ENCODE assay signal across 24 mouse cellular contexts in the genomic region with DNA sequence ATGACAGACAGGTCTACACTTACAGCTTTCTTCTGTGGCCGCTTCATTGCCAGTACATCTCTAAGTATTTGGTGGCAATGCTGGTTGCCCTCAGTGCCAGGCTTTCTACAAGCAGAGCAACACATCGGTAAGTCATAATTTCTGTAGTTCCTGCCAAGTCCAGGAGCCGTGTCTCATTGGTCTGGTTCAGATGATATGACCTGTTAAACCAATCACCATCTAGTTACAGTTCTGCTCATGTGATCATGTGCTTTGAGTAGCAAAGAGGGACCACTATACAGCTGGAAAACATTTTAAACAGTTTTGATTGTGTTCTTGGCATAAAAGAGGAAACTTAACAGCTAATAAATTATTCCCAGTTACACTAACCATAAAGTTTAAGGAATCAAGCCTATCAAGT. TPM values are rescaled to one million over a fixed set of nuclear protein-coding genes. Genes with fewer than 3 reads are reported as not detected.
DNase-seq lines count a peak whose midpoint lies in the region; ATAC-seq and TF ChIP-seq lines count a peak whose summit lies in the region.
"Had no signal": no experiment of that assay in that cellular context is flagged by ENCODE, and none has a peak within 500 bp of the region (broad histone marks: within the 10 kb centered on the region; RNA-seq: fewer than 3 reads in every experiment).

No protein-coding gene starts in this region.

- TF ChIP-seq CTCF in lung, adult 2 months (IDR thresholded peaks at IDR 0.05; ENCODE audit: insufficient read depth, low read length): no peak

- no peak overlapping the region for H3ac ChIP-seq in myocyte (ENCODE audit: control insufficient read depth, insufficient read length)

- H3K4me2 ChIP-seq in limb, embryonic 14.5 days (replicated peaks; ENCODE audit: low read depth, low read length, severe bottlenecking): no peak overlapping the region
- H3K4me2 ChIP-seq in lung, embryonic 15.5 days: no peak overlapping the region
- H3K4me2 ChIP-seq in myocyte (ENCODE audit: low read depth): no peak overlapping the region
- H3K4me2 ChIP-seq: heart, embryonic 11.5 days; hindbrain, embryonic 13.5 days; midbrain, embryonic 15.5 days had no signal

- H3K79me2 ChIP-seq in myocyte (ENCODE audit: control insufficient read depth, insufficient read depth): peaks cover 10% of the 10 kb centered on the region

- no peak for DNase-seq in limb, embryonic 14.5 days (ENCODE audit: low spot score)
- no peak for DNase-seq in limb, embryonic 10.5 days (ENCODE audit: low spot score)
- DNase-seq in lung, adult 2 months: no peak
- peak; percentile 45 for DNase-seq in NIH3T3 (ENCODE audit: low read depth)
- DNase-seq in embryo, embryonic 11 days: no peak
- DNase-seq: adrenal gland, postnatal 10 days; cerebellum, postnatal 14 days; gastrocnemius, postnatal 14 days; heart, postnatal 4 days; kidney, adult 9 months; kidney, postnatal 14 days; layer of hippocampus, adult 9-11 months; lung, postnatal 10 days; spleen, adult 18-20 months; thymus, postnatal 14 days had no signal

- no peak overlapping the region for H3K4me3 ChIP-seq in limb, embryonic 14.5 days (replicated peaks; ENCODE audit: low read length)
- no peak overlapping the region for H3K4me3 ChIP-seq in limb, embryonic 10.5 days
- H3K4me3 ChIP-seq in lung, embryonic 15.5 days: no peak overlapping the region
- H3K4me3 ChIP-seq in lung, adult 2 months (replicated peaks; ENCODE audit: extremely low read depth, low read depth, low read length): no peak overlapping the region
- H3K4me3 ChIP-seq in myocyte: no peak overlapping the region
- H3K4me3 ChIP-seq: embryonic facial prominence, embryonic 15.5 days; hindbrain, embryonic 13.5 days; midbrain, embryonic 10.5 days; midbrain, embryonic 15.5 days had no signal

- no peak for TF ChIP-seq POLR2A in limb, embryonic 14.5 days (IDR thresholded peaks at IDR 0.05; ENCODE audit: borderline replicate concordance, extremely low read depth, insufficient read depth, insufficient read length)
- no peak for TF ChIP-seq POLR2A in lung, adult 2 months (IDR thresholded peaks at IDR 0.05; ENCODE audit: borderline replicate concordance, extremely low read depth, low read depth, low read length)
- TF ChIP-seq POLR2A in myocyte (IDR thresholded peaks at IDR 0.05; ENCODE audit: insufficient read length, low read depth): no peak

- ATAC-seq in limb, embryonic 14.5 days (ENCODE audit: low FRiP score, low read depth): peak; percentile 67
- peak; percentile 68; the same call in 1 of the 2 replicates for ATAC-seq in lung, embryonic 15.5 days (ENCODE audit: borderline replicate concordance, extremely low read depth, low FRiP score, low TSS enrichment)
- ATAC-seq: CD4-positive, CD25-positive, alpha-beta regulatory T cell, adult 4 months had no signal

- peaks cover 5% of the 10 kb centered on the region; the same call in 1 of the 2 replicates for H3K4me1 ChIP-seq in limb, embryonic 14.5 days (ENCODE audit: control insufficient read depth, insufficient read depth, low read length)
- peaks cover 25% of the 10 kb centered on the region for H3K4me1 ChIP-seq in limb, embryonic 10.5 days
- peaks cover 21% of the 10 kb centered on the region for H3K4me1 ChIP-seq in lung, embryonic 15.5 days
- peaks cover 4% of the 10 kb centered on the region; the same call in 1 of the 2 replicates for H3K4me1 ChIP-seq in lung, adult 2 months (ENCODE audit: control insufficient read depth, insufficient read depth, low read length)

- H3K27ac ChIP-seq in limb, embryonic 14.5 days (replicated peaks; ENCODE audit: low read depth, low read length): no peak overlapping the region
- H3K27ac ChIP-seq in limb, embryonic 10.5 days: no peak overlapping the region
- no peak overlapping the region for H3K27ac ChIP-seq in lung, embryonic 15.5 days
- H3K27ac ChIP-seq: embryonic facial prominence, embryonic 10.5 days; embryonic facial prominence, embryonic 15.5 days; hindbrain, embryonic 13.5 days; midbrain, embryonic 10.5 days; midbrain, embryonic 15.5 days had no signal

- H3K9ac ChIP-seq in limb, embryonic 14.5 days (ENCODE audit: low read depth, low read length, severe bottlenecking): no peak overlapping the region
- no peak overlapping the region for H3K9ac ChIP-seq in lung, embryonic 15.5 days
- H3K9ac ChIP-seq: embryonic facial prominence, embryonic 15.5 days; hindbrain, embryonic 13.5 days; midbrain, embryonic 15.5 days had no signal

- 72% methylated on average over 3 of the region's 3 CpGs for WGBS in limb, embryonic 14.5 days
- 89% methylated on average over 3 of the region's 3 CpGs for WGBS in limb, embryonic 10.5 days
- WGBS in lung, embryonic 15.5 days: 49% methylated on average over 3 of the region's 3 CpGs
- WGBS in lung, adult 2 months: 56% methylated on average over 3 of the region's 3 CpGs

- H3K9me3 ChIP-seq in limb, embryonic 14.5 days (ENCODE audit: control insufficient read depth, low read length): no peaks in the 10 kb centered on the region
- no peaks in the 10 kb centered on the region for H3K9me3 ChIP-seq in limb, embryonic 10.5 days (replicated peaks)
- H3K9me3 ChIP-seq in lung, embryonic 15.5 days: no peaks in the 10 kb centered on the region
- H3K9me3 ChIP-seq: embryonic facial prominence, embryonic 10.5 days; embryonic facial prominence, embryonic 15.5 days; hindbrain, embryonic 13.5 days; midbrain, embryonic 10.5 days; midbrain, embryonic 15.5 days had no signal

- no peaks in the 10 kb centered on the region for H3K27me3 ChIP-seq in limb, embryonic 14.5 days (ENCODE audit: control insufficient read depth, insufficient read depth, low read length)
- H3K27me3 ChIP-seq in limb, embryonic 10.5 days (ENCODE audit: low read depth, poor library complexity, severe bottlenecking): no peaks in the 10 kb centered on the region
- no peaks in the 10 kb centered on the region for H3K27me3 ChIP-seq in lung, embryonic 15.5 days
- no peaks in the 10 kb centered on the region for H3K27me3 ChIP-seq in myocyte (ENCODE audit: control insufficient read depth, insufficient read depth, insufficient read length)
- H3K27me3 ChIP-seq: embryonic facial prominence, embryonic 15.5 days; hindbrain, embryonic 13.5 days; midbrain, embryonic 15.5 days had no signal

- H3K36me3 ChIP-seq in limb, embryonic 14.5 days (ENCODE audit: control insufficient read depth, insufficient read depth, low read length): peaks cover 4% of the 10 kb centered on the region
- H3K36me3 ChIP-seq in limb, embryonic 10.5 days: peaks cover 34% of the 10 kb centered on the region
- peaks cover 7% of the 10 kb centered on the region; the same call in 1 of the 2 replicates for H3K36me3 ChIP-seq in lung, embryonic 15.5 days
- H3K36me3 ChIP-seq in myocyte (ENCODE audit: control insufficient read depth, insufficient read depth): peaks cover 6% of the 10 kb centered on the region

TF ChIP-seq in myocyte, 11 proteins besides CTCF, POLR2A, EP300 and RAD21:
- TF ChIP-seq USF1 (IDR thresholded peaks at IDR 0.05; ENCODE audit: low read depth): peak; percentile 21
- no peak for TF ChIP-seq POLR2AphosphoS2 (IDR thresholded peaks at IDR 0.05; ENCODE audit: insufficient read length, low read depth)

RNA-seq across cellular contexts. Expression of gene Bola3, which starts 1.0 kb away (rescaled TPM):
- 26.7 and 55.1 TPM in 2 replicates for polyA plus RNA-seq in limb, embryonic 14.5 days (2012; rRNA removed)
- polyA plus RNA-seq in limb, embryonic 14.5 days (2014; fragmentation: Nextera tagmentation; extraction: Ambion mirVana): 116 and 129 TPM in 2 replicates
- 162 and 171 TPM in 2 replicates for polyA plus RNA-seq in limb, embryonic 10.5 days (2016; fragmentation: Nextera tagmentation; extraction: Ambion mirVana)
- 125 and 130 TPM in 2 replicates for polyA plus RNA-seq in lung, embryonic 15.5 days (2015; fragmentation: Nextera tagmentation; extraction: Ambion mirVana)
- polyA plus RNA-seq in lung, adult 2 months (2012; rRNA removed): 7.5 and 12.5 TPM in 2 replicates
- 104 TPM for polyA plus RNA-seq in myocyte (2012; fragmentation: generic; extraction: Trizol)

RNA-seq across cellular contexts. Expression of gene Mob1a, which starts 22.1 kb away (rescaled TPM):
- polyA plus RNA-seq in limb, embryonic 14.5 days (2012; rRNA removed): 50.4 and 52.3 TPM in 2 replicates
- 75.8 and 77.9 TPM in 2 replicates for polyA plus RNA-seq in limb, embryonic 14.5 days (2014; fragmentation: Nextera tagmentation; extraction: Ambion mirVana)
- 54.1 and 63.3 TPM in 2 replicates for polyA plus RNA-seq in limb, embryonic 10.5 days (2016; fragmentation: Nextera tagmentation; extraction: Ambion mirVana)
- 71.8 and 77.0 TPM in 2 replicates for polyA plus RNA-seq in lung, embryonic 15.5 days (2015; fragmentation: Nextera tagmentation; extraction: Ambion mirVana)
- polyA plus RNA-seq in lung, adult 2 months (2012; rRNA removed): 39.1 and 41.3 TPM in 2 replicates
- 22.8 TPM for polyA plus RNA-seq in myocyte (2012; fragmentation: generic; extraction: Trizol)

RNA-seq across cellular contexts. Expression of gene Mthfd2, which starts 22.2 kb away (rescaled TPM):
- 26.3 and 27.3 TPM in 2 replicates for polyA plus RNA-seq in limb, embryonic 14.5 days (2012; rRNA removed)
- 35.3 and 38.5 TPM in 2 replicates for polyA plus RNA-seq in limb, embryonic 14.5 days (2014; fragmentation: Nextera tagmentation; extraction: Ambion mirVana)
- 64.9 and 94.0 TPM in 2 replicates for polyA plus RNA-seq in limb, embryonic 10.5 days (2016; fragmentation: Nextera tagmentation; extraction: Ambion mirVana)
- polyA plus RNA-seq in lung, embryonic 15.5 days (2015; fragmentation: Nextera tagmentation; extraction: Ambion mirVana): 32.5 and 35.0 TPM in 2 replicates
- 1.3 and 2.6 TPM in 2 replicates for polyA plus RNA-seq in lung, adult 2 months (2012; rRNA removed)
- polyA plus RNA-seq in myocyte (2012; fragmentation: generic; extraction: Trizol): 260 TPM
